Mouse (Mus musculus) CH12.LX (cell line): ENCODE results near the gene Spata1. TPM values are rescaled to one million over a fixed set of nuclear protein-coding genes. Genes with fewer than 3 reads are reported as not detected.

Experiments
- DNase-seq: peaks from one replicate; pipeline ENCODE4 v3.0.0-alpha.2; 2013; ENCODE audit errors: extremely low read depth
- H3K27ac ChIP-seq: 2 replicates; pipeline ENCODE4 v1.5.1; 2012; ENCODE audit warnings: low read depth, mild to moderate bottlenecking, control low read depth, moderate library complexity; ENCODE audit not compliant: insufficient read depth
- H3K27me3 ChIP-seq: replicated peaks from 2 replicates; pipeline ENCODE3; 2012; ENCODE audit warnings: inconsistent platforms
- H3K36me3 ChIP-seq, 2 experiments: replicated peaks in 1 of 2; 2 replicates each; pipeline versions ENCODE3 to v1.6.1; 2012; ENCODE audit warnings: inconsistent platforms in 1 of 2, low read length in 1 of 2, mild to moderate bottlenecking in 1 of 2, mixed read lengths in 1 of 2, moderate library complexity in 1 of 2; ENCODE audit not compliant: control insufficient read depth in 1 of 2, insufficient read depth in 1 of 2
- H3K4me1 ChIP-seq, 2 experiments: 2 replicates each; pipeline ENCODE4 v1.6.1; 2012; ENCODE audit warnings: inconsistent platforms in 1 of 2, moderate library complexity in 1 of 2; ENCODE audit not compliant: insufficient read depth in 2 of 2, control insufficient read depth in 1 of 2
- H3K4me2 ChIP-seq: 2 replicates; pipeline ENCODE4 v1.6.1; 2012; ENCODE audit warnings: low read depth, mild to moderate bottlenecking, control low read depth; ENCODE audit not compliant: poor library complexity, insufficient read depth, severe bottlenecking
- H3K4me3 ChIP-seq, 3 experiments: fragments of 150-350 bp in 1 of 3; sonication (generic) in 1 of 3; replicated peaks in 1 of 3; 2 replicates each; pipeline versions ENCODE3 to v1.5.1; 2011 to 2012; ENCODE audit warnings: low read depth in 2 of 3, low read length in 2 of 3, mild to moderate bottlenecking in 2 of 3, moderate library complexity in 2 of 3, control low read depth in 1 of 3, improper control_type of control experiment in 1 of 3, inconsistent platforms in 1 of 3, mixed read lengths in 1 of 3; ENCODE audit not compliant: poor library complexity in 1 of 3
- H3K79me2 ChIP-seq: replicated peaks from 2 replicates; pipeline ENCODE4 v1.6.1; 2012; ENCODE audit warnings: mild to moderate bottlenecking, moderate library complexity; ENCODE audit not compliant: control insufficient read depth, poor library complexity, insufficient read depth, severe bottlenecking; ENCODE audit errors: extremely low read depth
- H3K9ac ChIP-seq: 2 replicates; pipeline ENCODE4 v1.6.1; 2012; ENCODE audit warnings: low read depth, mild to moderate bottlenecking, control low read depth, moderate library complexity; ENCODE audit not compliant: insufficient read depth
- H3K9me3 ChIP-seq: replicated peaks from 2 replicates; pipeline ENCODE3; 2012; ENCODE audit warnings: low read length, inconsistent platforms, mixed read lengths
- BHLHE40 ChIP-seq: IDR thresholded peaks from 2 replicates; pipeline ENCODE4 v1.6.1; 2011; ENCODE audit warnings: mild to moderate bottlenecking, low read depth, low read length, improper control_type of control experiment
- CHD1 ChIP-seq: IDR thresholded peaks from 2 replicates; pipeline ENCODE4 v1.6.1; 2012; ENCODE audit warnings: low read depth, low read length, improper control_type of control experiment, inconsistent platforms
- CHD2 ChIP-seq: IDR thresholded peaks from 2 replicates; pipeline ENCODE4 v1.6.1; 2011; ENCODE audit warnings: low read length, improper control_type of control experiment
- CTCF ChIP-seq, 2 experiments: IDR thresholded peaks in 1 of 2; conservative IDR thresholded peaks in 1 of 2; 2 replicates each; pipeline ENCODE4 v1.5.1; 2011 to 2012; ENCODE audit warnings: low read depth in 2 of 2, low read length in 2 of 2, improper control_type of control experiment in 1 of 2, inconsistent platforms in 1 of 2, mild to moderate bottlenecking in 1 of 2, moderate library complexity in 1 of 2
- ELF1 ChIP-seq: IDR thresholded peaks from 2 replicates; pipeline ENCODE4 v1.6.1; 2014; ENCODE audit warnings: low read depth, mild to moderate bottlenecking, inconsistent platforms, low read length, improper control_type of control experiment
- EP300 ChIP-seq: IDR thresholded peaks from 2 replicates; pipeline ENCODE4 v1.6.1; 2011; ENCODE audit warnings: low read length, improper control_type of control experiment
- GABPA ChIP-seq: IDR thresholded peaks from 2 replicates; pipeline ENCODE4 v1.6.1; 2012; ENCODE audit warnings: low read depth, low read length, improper control_type of control experiment, inconsistent platforms; ENCODE audit not compliant: insufficient replicate concordance
- HCFC1 ChIP-seq: IDR thresholded peaks from 2 replicates; pipeline ENCODE4 v1.6.1; 2012; ENCODE audit warnings: low read depth, mild to moderate bottlenecking, inconsistent platforms, low read length, improper control_type of control experiment
- IRF4 ChIP-seq: IDR thresholded peaks from 2 replicates; pipeline ENCODE4 v1.6.1; 2014; ENCODE audit warnings: low read depth, mild to moderate bottlenecking, inconsistent platforms, low read length, improper control_type of control experiment
- JUN ChIP-seq: IDR thresholded peaks from 2 replicates; pipeline ENCODE4 v1.6.1; 2011; ENCODE audit warnings: low read depth, mild to moderate bottlenecking, low read length, improper control_type of control experiment, moderate library complexity; ENCODE audit not compliant: insufficient read depth
- JUND ChIP-seq: conservative IDR thresholded peaks from 2 replicates; pipeline ENCODE4 v1.6.1; 2011; ENCODE audit warnings: low read depth, low read length, improper control_type of control experiment
- KAT2A ChIP-seq: IDR thresholded peaks from 2 replicates; pipeline ENCODE4 v1.6.1; 2012; ENCODE audit warnings: low read length, improper control_type of control experiment, inconsistent platforms; ENCODE audit not compliant: insufficient replicate concordance
- MAX ChIP-seq: IDR thresholded peaks from 2 replicates; pipeline ENCODE4 v1.6.1; 2011; ENCODE audit warnings: low read length, improper control_type of control experiment
- MYC ChIP-seq: IDR thresholded peaks from 2 replicates; pipeline ENCODE4 v1.6.1; 2011; ENCODE audit warnings: low read depth, mild to moderate bottlenecking, improper control_type of control experiment, low read length
- NRF1 ChIP-seq: IDR thresholded peaks from 2 replicates; pipeline ENCODE4 v1.6.1; 2014; ENCODE audit warnings: low read depth, mild to moderate bottlenecking, inconsistent platforms, low read length, improper control_type of control experiment, moderate library complexity
- PAX5 ChIP-seq: IDR thresholded peaks from 2 replicates; pipeline ENCODE4 v1.6.1; 2012; ENCODE audit warnings: low read length, inconsistent platforms, mixed read lengths
- RAD21 ChIP-seq: IDR thresholded peaks from 2 replicates; pipeline ENCODE4 v1.6.1; 2011; ENCODE audit warnings: low read depth, mild to moderate bottlenecking, low read length, improper control_type of control experiment, moderate library complexity
- RCOR1 ChIP-seq: conservative IDR thresholded peaks from 2 replicates; pipeline ENCODE4 v1.6.1; 2012; ENCODE audit warnings: low read depth, mild to moderate bottlenecking, inconsistent platforms, low read length, improper control_type of control experiment
- SIN3A ChIP-seq: IDR thresholded peaks from 2 replicates; pipeline ENCODE4 v1.6.1; 2012; ENCODE audit warnings: low read length, improper control_type of control experiment, inconsistent platforms
- SMC3 ChIP-seq: IDR thresholded peaks from 2 replicates; pipeline ENCODE4 v1.6.1; 2011; ENCODE audit warnings: low read depth, low read length, improper control_type of control experiment
- TBP ChIP-seq: conservative IDR thresholded peaks from 2 replicates; pipeline ENCODE4 v1.6.1; 2011; ENCODE audit warnings: low read depth, low read length, improper control_type of control experiment
- TCF12 ChIP-seq: IDR thresholded peaks from 2 replicates; pipeline ENCODE4 v1.6.1; 2014; ENCODE audit warnings: low read depth, mild to moderate bottlenecking, inconsistent platforms, low read length, improper control_type of control experiment
- USF1 ChIP-seq: IDR thresholded peaks from 2 replicates; pipeline ENCODE4 v1.6.1; 2014; ENCODE audit warnings: low read depth, mild to moderate bottlenecking, inconsistent platforms, low read length, improper control_type of control experiment
- USF2 ChIP-seq: conservative IDR thresholded peaks from 2 replicates; pipeline ENCODE4 v1.6.1; 2011; ENCODE audit warnings: low read depth, low read length, improper control_type of control experiment
- ZMIZ1 ChIP-seq: IDR thresholded peaks from 2 replicates; pipeline ENCODE4 v1.6.1; 2012; ENCODE audit warnings: low read depth, mild to moderate bottlenecking, inconsistent platforms, low read length, improper control_type of control experiment
- ZNF384 ChIP-seq: IDR thresholded peaks from 2 replicates; pipeline ENCODE4 v1.6.1; 2012; ENCODE audit warnings: low read depth, low read length, improper control_type of control experiment, inconsistent platforms
- dilution Hi-C: fragments of 300-500 bp; cut with MboI; formaldehyde crosslinking; loops from 2 replicates; pipeline ENCODE4 v1.14.3; 2020; ENCODE audit warnings: low sequenced_read_pairs; ENCODE audit not compliant: extremely low pct_unique_long_range_greater_than_20kb, extremely low pct_ligation_motif_present
- in situ Hi-C: fragments of 300-500 bp; cut with MboI; formaldehyde crosslinking; loops from 3 replicates; pipeline ENCODE4 v1.14.3; 2019; ENCODE audit warnings: low sequenced_read_pairs, low pct_ligation_motif_present, low pct_unique_long_range_greater_than_20kb, mixed read lengths
- polyA plus RNA-seq: library from polyadenylated mRNA; unstranded; fragments of >175 nt; gene quantifications from 2 replicates; pipeline ENCODE4 v1.2.1, GENCODE M21; 2012; ENCODE audit warnings: low read depth; ENCODE audit not compliant: insufficient read length
- total RNA-seq, 2 experiments: library from RNA; depleted of rRNA; stranded (reverse); fragments of 300-350 nt in 1 of 2; fragments of >200 nt in 1 of 2; gene quantifications; 2 replicates each; pipeline ENCODE4 v1.2.3; 2012 to 2014

Gene Spata1
- total and polyA plus RNA-seq, 3 experiments = 1.4 to 2.9 (median 2.0) TPM

GRCm38 (mm10) chr3:146413992-146414391, 85.6 kb downstream of the Spata1 start:
- TF ChIP-seq CHD2 (no peak), ZMIZ1 (no peak), USF2 (no peak), USF1 (no peak), TBP (no peak), ZNF384 (no peak), CTCF (conservative IDR thresholded peaks at IDR 0.05 in 1 of 2, IDR thresholded peaks at IDR 0.05 in 1 of 2; ENCODE audit: low read depth in 2 of 2, low read length in 2 of 2) (no peak), BHLHE40 (no peak), NRF1 (no peak), HCFC1 (no peak), EP300 (0 out of 2 replicates have a peak, but pooled peaks have one; percentile 51), RAD21 (no peak), JUND (no peak), ELF1 (peak; percentile 27; the same call in 1 of the 2 replicates), GABPA (no peak), SIN3A (no peak), IRF4 (peak; percentile 60; the same call in 1 of the 2 replicates), RCOR1 (no peak), MYC (no peak), MAX (no peak)
- Histone ChIP-seq H3K27ac (no peak overlapping the region), H3K27me3 (no peaks in the 10 kb centered on the region), H3K4me3 (no peak overlapping the region), H3K79me2 (no peaks in the 10 kb centered on the region), H3K9me3 (no peaks in the 10 kb centered on the region), H3K4me1 (peaks cover 6 to 41% of the 10 kb centered on the region in 2 experiments; a peak in 3 of 4 replicates), H3K36me3 (peaks cover 9 to 54% of the 10 kb centered on the region in 2 experiments), H3K4me2 (no peak overlapping the region), H3K9ac (no peak overlapping the region)
- in situ Hi-C loops = no loop called here
- DNase-seq = peak; percentile 38
- dilution Hi-C loops = no loop called here

- no peak for DNase-seq
- in situ Hi-C loops = no loop called here
- Histone ChIP-seq H3K9me3 (no peaks in the 10 kb centered on the region), H3K9ac (no peak overlapping the region), H3K4me2 (no peak overlapping the region), H3K27ac (no peak overlapping the region), H3K4me3 (no peak overlapping the region), H3K36me3 (peaks cover 3 to 48% of the 10 kb centered on the region in 2 experiments), H3K4me1 (peaks cover 6 to 41% of the 10 kb centered on the region in 2 experiments; a peak in 3 of 4 replicates), H3K79me2 (no peaks in the 10 kb centered on the region), H3K27me3 (no peaks in the 10 kb centered on the region)
- no peak for TF ChIP-seq JUN
- TF ChIP-seq PAX5 = no peak
- no peak for TF ChIP-seq CTCF (conservative IDR thresholded peaks at IDR 0.05 in 1 of 2, IDR thresholded peaks at IDR 0.05 in 1 of 2; ENCODE audit: low read depth in 2 of 2, low read length in 2 of 2)
- no peak for TF ChIP-seq KAT2A
- TF ChIP-seq HCFC1 = no peak
- no peak for TF ChIP-seq CHD1
- TF ChIP-seq RAD21 = no peak
- TF ChIP-seq RCOR1 = no peak
- no peak for TF ChIP-seq SMC3
- no peak for TF ChIP-seq TCF12
- dilution Hi-C loops = no loop called here
These were observed 86.5 kb downstream of the Spata1 start for GRCm38 (mm10) chr3:146413016-146413415.
